Mouse (Mus musculus) cerebellum, adult 11-12 months (tissue): Measurements from ENCODE around the gene Fam120a.

Experiments used
- DNase-seq: peaks from one replicate; pipeline ENCODE4 v3.0.0; 2022

Fam120a gene

DNA sequence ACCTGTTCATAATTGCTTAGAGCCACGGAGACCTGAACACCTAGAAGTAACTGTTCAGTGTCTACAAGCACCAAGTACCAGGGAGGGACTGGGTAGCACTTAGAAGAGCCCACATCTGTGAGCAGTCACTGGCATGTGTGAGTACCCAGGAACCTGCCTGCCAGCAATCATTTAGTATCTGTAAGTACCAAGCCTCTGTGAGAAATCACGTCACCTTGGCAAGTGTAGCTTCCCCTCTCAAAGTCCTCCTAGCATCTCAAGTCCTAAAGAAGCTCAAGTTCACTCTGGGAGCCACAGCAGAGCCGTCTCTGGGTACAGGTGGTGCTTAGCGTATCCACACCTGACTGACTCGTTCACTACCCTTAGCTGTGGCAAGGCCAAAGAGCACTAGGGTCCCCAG is 116.1 kb downstream of the Fam120a start:
- DNase-seq = no peak

DNA sequence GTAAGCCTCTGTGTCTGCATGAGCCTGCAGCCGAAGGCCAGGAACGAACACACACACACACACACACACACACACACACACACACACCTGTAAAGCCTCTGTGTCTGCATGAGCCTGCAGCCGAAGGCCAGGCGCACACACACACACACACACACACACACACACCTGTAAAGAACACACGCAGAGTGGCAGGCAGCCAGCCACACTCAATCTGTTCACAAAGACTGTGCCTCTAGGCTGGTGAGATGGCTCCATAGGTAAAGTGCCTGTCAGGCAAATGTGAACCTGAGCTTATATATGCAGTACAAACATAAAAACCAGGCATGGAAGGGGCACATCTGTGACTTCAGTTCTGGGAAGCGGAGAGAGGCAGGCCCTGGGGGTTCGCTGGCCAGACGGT is 117.0 kb downstream of the Fam120a start:
- DNase-seq = peak; percentile 61

DNA sequence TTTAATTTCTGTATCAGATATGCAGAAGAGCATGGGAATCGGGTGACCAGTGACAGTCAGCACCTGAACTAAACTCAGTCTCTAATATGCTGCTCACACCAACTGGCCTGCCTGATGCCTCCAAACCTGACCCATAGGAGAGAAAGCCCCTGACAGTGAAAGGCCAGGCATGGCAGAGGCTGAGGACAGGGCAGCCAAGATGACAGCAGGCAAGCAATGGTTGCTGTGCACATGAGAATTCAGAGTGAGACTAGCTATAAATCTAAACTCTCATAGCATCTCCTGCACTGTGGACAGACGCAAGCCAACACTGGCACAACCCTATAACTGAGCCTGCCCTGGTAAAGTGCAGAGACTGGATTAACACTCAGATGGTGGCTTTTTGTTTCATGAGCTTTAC is 117.5 kb downstream of the Fam120a start:
- peak; percentile 54 for DNase-seq

DNA sequence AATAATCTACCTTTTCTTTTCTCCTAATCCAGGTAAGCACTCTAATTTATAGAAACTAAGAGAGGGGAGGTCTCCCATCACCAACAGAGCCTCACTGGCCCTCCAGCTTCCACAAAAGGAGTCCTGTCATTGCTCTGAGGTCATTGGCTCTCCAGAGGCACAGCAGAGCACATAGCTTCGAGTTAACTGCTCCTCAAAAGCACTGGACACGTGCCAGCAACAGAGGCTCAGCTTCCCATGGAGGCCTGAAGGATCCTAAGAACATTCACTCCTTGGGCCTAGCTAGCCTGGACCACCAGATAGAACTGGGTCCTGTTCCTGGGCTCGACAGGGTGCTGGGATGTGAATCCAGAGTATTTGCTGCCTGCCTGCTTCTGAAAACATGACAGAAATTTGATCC is 118.7 kb downstream of the Fam120a start:
- peak; percentile 59 for DNase-seq

DNA sequence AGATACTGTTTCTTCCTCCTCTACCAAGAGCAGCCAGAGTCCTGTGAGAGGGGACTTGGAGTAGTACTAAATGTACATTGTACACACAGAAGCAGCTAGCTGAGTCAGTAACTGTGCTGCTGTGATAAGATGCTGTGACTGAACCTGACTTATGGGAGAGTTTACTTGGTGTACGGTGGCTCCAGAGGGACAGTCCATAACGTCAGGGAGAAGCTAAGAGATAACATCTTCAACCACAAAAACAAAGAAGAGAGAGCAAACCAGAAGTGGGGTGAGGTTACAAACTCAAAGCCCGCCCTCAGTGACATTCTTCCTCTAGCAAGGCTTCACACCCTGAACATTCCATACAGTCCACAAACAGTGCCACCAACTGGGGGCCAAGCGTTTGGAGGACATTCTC is 122.5 kb downstream of the Fam120a start:
- no peak for DNase-seq

DNA sequence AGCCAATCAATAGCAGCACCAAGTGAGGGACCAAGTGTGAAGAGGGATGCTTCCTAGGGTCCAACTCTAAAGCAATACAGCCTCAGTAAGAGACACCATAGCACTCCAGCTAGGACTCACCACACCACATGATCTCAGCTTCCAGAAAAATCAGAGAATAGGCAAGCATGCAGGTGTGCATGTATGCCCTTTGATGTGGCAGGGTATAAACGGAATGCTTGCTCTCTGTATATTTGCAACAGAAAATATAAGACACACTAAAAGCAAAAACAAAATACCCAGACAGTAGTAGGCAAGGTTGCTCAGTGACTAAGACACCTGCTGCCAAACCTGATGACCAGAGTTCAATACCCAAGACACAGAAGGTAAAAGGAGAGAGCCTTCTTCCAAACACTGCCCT is 124.3 kb downstream of the Fam120a start:
- no peak for DNase-seq

DNA sequence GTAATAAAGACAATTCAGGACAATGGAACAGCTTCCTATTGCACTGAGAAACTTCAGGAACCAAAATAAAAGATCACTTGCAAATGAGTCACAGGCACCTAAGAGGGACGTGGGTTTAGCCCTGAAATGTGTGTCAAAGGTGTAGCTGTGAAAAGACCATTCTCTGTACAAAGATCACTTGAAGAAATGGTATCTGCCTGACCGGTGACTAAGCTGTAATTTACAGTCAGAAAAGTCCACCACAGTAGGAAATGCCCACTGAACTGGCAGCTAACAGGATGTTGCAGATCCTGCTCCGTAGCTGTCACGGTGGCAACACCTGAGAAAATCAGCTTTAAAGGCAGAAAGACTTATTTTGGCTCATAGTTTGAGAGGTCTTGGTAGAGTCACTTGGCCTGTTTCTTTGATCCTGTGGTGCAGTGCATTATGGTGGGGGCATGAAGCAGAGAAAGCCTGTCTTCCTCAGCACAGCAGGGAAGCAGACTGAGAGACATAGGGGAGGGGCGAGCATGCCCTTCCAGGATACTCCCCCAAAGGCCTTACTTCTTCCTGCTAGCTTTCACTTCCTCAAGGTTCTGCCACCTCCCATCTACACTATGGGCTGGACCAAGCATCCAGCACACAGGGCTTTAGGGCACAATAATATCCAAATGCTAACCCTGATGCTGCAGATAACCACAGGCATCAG is 125.8 kb downstream of the Fam120a start:
- DNase-seq = no peak

DNA sequence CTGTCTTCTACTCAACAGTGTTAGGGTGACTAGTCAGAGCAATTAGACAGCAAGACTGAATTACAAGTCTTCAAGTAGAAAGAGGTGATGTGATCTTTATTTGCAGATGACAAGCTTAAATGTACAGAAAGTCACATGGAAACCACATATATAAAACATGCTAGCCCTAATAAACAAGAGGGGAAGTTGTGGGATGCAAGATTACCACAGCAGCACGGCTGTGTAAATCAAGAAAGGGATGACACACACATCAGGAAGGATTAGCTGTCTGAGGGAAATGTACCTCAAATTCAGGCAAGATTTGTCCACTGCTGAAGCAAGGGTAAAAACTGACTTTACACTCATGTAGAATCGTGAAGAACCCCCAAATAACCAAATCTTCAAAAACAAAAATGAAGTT is 129.5 kb downstream of the Fam120a start:
- DNase-seq = no peak

DNA sequence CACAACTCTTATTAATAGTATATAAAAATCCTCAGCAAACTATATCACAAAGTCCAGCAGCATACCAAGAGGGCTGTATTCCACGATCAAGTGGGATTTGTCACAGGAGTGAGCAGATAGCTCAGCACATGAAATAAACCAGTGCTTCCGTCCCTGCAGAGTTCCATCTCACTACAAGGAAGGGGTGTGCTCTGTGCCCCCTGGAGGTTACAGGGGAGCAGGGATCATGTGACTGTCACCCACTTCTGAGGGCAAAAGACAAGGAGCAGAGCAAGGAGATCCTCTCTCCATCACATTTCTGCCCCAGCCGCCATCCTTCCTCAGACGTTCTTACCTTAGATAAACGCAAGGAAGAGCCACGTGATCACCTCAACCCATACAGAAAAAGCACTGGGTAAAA is 130.3 kb downstream of the Fam120a start:
- no peak for DNase-seq

DNA sequence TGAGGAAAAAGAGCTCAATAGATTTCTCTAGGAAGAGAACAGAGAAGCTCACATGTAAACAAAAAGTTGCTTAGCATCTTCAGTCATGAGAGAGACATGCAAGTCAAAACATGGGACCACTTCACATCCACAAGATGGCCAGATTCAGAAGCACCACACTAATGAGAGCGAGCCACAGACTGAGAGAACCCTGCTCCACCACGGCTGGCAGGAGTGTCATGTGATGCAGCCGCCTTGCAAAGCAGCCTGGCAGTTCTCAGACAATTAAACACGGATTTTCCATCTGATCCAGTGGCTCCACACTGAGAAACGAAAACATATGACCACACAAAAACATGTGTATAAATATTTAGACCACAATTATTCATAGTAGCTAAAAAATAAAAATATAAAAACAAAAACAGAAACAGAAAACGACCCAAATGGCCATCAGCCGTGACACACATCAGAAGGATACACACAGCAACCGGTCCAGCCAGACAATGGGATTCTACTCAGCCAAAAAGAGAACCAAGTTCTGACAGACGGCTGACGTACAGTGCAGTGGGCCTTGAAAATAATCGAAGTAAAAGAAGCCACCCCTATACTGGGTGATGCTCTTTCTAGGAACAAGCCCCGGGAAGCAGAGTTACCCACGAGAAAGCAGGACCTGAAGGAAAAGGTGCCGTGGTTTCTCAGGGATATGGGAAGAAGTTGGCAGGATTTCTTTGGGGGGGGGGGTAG is 137.1 kb downstream of the Fam120a start:
- no peak for DNase-seq

DNA sequence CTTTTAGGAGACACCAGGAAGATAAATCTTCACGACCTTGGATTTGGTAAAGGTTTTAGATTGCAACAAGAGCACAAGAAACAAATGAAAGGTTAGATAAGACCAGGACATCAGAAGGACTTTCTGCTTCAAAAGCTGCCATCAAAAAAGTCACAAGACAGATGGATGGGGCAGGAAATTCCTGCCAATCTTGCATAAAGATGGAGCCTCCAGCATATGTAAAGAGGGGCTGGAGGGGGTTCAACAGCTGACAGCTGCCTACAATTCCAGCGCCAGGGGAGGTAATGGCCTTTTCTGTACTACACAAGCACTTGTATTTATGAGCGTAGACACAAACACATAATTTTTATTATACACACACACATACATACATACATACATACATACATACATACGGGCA is 138.0 kb downstream of the Fam120a start:
- DNase-seq = no peak
